Mouse (Mus musculus) cortical plate, adult 2 months (tissue): ENCODE data around the gene Cdc73.

Source experiments
- CTCF ChIP-seq: fragments of 200-500 bp; IDR thresholded peaks from 2 replicates; pipeline ENCODE4 v1.5.1; 2011; ENCODE audit warnings: mild to moderate bottlenecking, control low read depth, low read length; ENCODE audit not compliant: insufficient read depth; ENCODE audit errors: extremely low read depth
- POLR2A ChIP-seq: fragments of 200-500 bp; IDR thresholded peaks from 2 replicates; pipeline ENCODE4 v1.6.1; 2011; ENCODE audit warnings: mild to moderate bottlenecking, low read length, control low read depth; ENCODE audit not compliant: insufficient read depth; ENCODE audit errors: extremely low read depth

- TF ChIP-seq POLR2A (no peak), CTCF (no peak)
Measured at GRCm38 (mm10) chr1:143684849-143685248, 17.8 kb downstream of the Cdc73 start.
